Mouse (Mus musculus) limb, embryonic 15.5 days (tissue): Measurements from ENCODE around the gene Disc1. TPM values are rescaled to one million over a fixed set of nuclear protein-coding genes. Genes with fewer than 3 reads are reported as not detected.

Experiments
- ATAC-seq: fragments of 200-750 bp; cut with Nextera tagmentation; 2 replicates; pipeline ENCODE4 v1.8.0; 2017; ENCODE audit warnings: low read depth, moderate TSS enrichment; ENCODE audit not compliant: insufficient number of reproducible peaks, low FRiP score, low TSS enrichment
- H3K27ac ChIP-seq: fragments of 300-500 bp; sonication (generic); 2 replicates; pipeline ENCODE4 v1.5.1; 2015; ENCODE audit warnings: moderate library complexity, mild to moderate bottlenecking, inconsistent platforms
- H3K27me3 ChIP-seq: fragments of 300-500 bp; sonication (generic); 2 replicates; pipeline ENCODE4 v1.6.1; 2015; ENCODE audit warnings: inconsistent platforms
- H3K36me3 ChIP-seq: fragments of 300-500 bp; sonication (generic); 2 replicates; pipeline ENCODE4 v1.6.1; 2015; ENCODE audit warnings: inconsistent platforms
- H3K4me1 ChIP-seq: fragments of 300-500 bp; sonication (generic); 2 replicates; pipeline ENCODE4 v1.6.1; 2015; ENCODE audit warnings: inconsistent platforms
- H3K4me2 ChIP-seq: fragments of 300-500 bp; sonication (generic); 2 replicates; pipeline ENCODE4 v1.6.1; 2015; ENCODE audit warnings: mild to moderate bottlenecking, inconsistent platforms
- H3K4me3 ChIP-seq: fragments of 300-500 bp; sonication (generic); 2 replicates; pipeline ENCODE4 v1.5.1; 2015; ENCODE audit warnings: mild to moderate bottlenecking, inconsistent platforms
- H3K9ac ChIP-seq: fragments of 300-500 bp; sonication (generic); 2 replicates; pipeline ENCODE4 v1.6.1; 2015; ENCODE audit warnings: inconsistent platforms
- H3K9me3 ChIP-seq: fragments of 300-500 bp; sonication (generic); 2 replicates; pipeline ENCODE4 v1.6.1; 2016; ENCODE audit warnings: inconsistent platforms
- WGBS: fragments of 180-500 bp; shearing (Covaris S2); methylation state at CpG from one replicate; pipeline ENCODE4 v1.1.7; 2015; 5-methylcytosine and 5-hydroxymethylcytosine counted together
- polyA plus RNA-seq: library from polyadenylated mRNA; unstranded; fragments of >200 nt; fragmentation: Nextera tagmentation; extraction: Ambion mirVana; gene quantifications from 2 replicates; pipeline ENCODE4 v1.2.1, GENCODE M21; 2015

The Disc1 gene
- polyA plus RNA-seq, 1 experiment from 2014 or later: 2.3 TPM

- WGBS: 44% methylated on average over 7 of the region's 7 CpGs
- no peak for ATAC-seq
- H3K36me3 ChIP-seq: peaks cover 11% of the 10 kb centered on the region
- no peaks in the 10 kb centered on the region for H3K9me3 ChIP-seq
- no peaks in the 10 kb centered on the region for H3K27me3 ChIP-seq
- no peak overlapping the region for H3K4me3 ChIP-seq
- H3K27ac ChIP-seq: 0 out of 2 replicates have a peak overlapping the region, but pooled peaks have one; percentile 14
- H3K4me1 ChIP-seq: 0 out of 2 replicates have a peak, but pooled peaks cover 16% of the 10 kb centered on the region
- H3K9ac ChIP-seq: no peak overlapping the region
- H3K4me2 ChIP-seq: no peak overlapping the region
Observed at GRCm38 (mm10) chr8:125043394-125043793, 10.6 kb upstream of the Disc1 start.

- Histone ChIP-seq H3K27me3 (no peaks in the 10 kb centered on the region), H3K36me3 (peaks cover 5% of the 10 kb centered on the region), H3K4me3 (no peak overlapping the region), H3K4me1 (0 out of 2 replicates have a peak, but pooled peaks cover 16% of the 10 kb centered on the region), H3K9ac (no peak overlapping the region), H3K9me3 (no peaks in the 10 kb centered on the region), H3K27ac (peak overlapping the region; percentile 67), H3K4me2 (no peak overlapping the region)
- no peak for ATAC-seq
- WGBS: 10% methylated on average over 9 of the region's 9 CpGs
Observed at GRCm38 (mm10) chr8:125043935-125044334, 10.1 kb upstream of the Disc1 start.

DNA sequence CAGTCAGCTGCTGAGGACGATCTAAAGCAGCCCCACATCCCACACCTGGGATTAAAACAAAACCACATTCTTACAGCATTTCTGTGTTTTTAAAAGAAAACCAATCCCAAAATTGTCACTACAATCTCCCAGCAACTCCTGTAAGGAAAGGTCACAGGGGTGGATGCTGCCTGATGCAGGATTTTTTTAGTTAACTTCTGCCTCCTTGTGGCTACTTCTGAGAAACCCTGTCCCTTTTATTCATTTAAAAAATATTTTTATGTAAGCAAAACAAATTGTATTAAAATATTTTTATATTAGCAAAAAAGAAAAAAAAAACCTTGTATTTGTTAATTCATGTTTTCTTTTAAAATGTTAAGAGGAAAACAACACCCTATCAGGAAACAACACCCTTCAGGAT lies 8.2 kb upstream of the Disc1 start:
- 71% methylated on average over 1 of the region's 1 CpGs for WGBS
- H3K9me3 ChIP-seq: no peaks in the 10 kb centered on the region
- no peak overlapping the region for H3K27ac ChIP-seq
- H3K4me3 ChIP-seq: no peak overlapping the region
- no peak overlapping the region for H3K4me2 ChIP-seq
- H3K9ac ChIP-seq: no peak overlapping the region
- H3K27me3 ChIP-seq: no peaks in the 10 kb centered on the region
- ATAC-seq: no peak
- no peaks in the 10 kb centered on the region for H3K36me3 ChIP-seq
- H3K4me1 ChIP-seq: 0 out of 2 replicates have a peak, but pooled peaks cover 14% of the 10 kb centered on the region

DNA sequence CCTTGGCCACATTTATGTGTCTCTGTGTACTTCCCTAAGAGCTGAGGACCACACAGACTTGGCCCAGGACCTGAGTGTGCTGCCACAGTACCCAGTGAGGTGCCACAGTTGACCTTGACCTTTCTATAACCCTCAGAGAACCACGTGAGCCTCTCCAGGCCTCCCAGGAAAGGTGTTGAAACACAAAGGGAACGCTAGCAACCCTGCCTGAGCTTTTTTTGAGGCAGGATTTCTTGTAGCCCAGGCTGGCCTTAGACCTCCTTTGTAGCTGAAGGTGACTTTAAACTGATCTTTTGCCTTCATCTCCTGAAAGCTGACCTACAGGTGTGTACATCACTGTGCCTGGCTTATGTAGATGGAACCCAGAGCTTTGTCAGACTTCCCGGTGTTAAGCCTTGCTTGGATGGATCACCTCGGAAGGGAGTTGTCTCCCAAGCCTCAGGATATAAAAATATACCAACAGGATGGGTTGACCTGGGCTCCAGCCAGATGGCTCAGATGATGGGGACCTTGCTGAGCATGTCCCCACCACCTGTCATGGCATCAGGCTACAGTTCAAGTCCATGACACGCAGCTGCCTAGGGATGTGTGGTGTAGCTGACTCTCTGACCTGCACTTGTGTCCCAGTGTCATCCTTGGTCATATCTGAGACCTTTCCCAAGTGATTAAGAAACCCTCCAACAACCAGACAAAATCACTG lies 4.8 kb upstream of the Disc1 start:
- Histone ChIP-seq H3K9ac (no peak overlapping the region), H3K36me3 (no peaks in the 10 kb centered on the region), H3K9me3 (no peaks in the 10 kb centered on the region), H3K27me3 (peaks cover 14% of the 10 kb centered on the region), H3K4me1 (peaks cover 14% of the 10 kb centered on the region), H3K27ac (no peak overlapping the region), H3K4me2 (no peak overlapping the region), H3K4me3 (no peak overlapping the region)
- ATAC-seq: no peak
- WGBS: 63% methylated on average over 5 of the region's 5 CpGs

DNA sequence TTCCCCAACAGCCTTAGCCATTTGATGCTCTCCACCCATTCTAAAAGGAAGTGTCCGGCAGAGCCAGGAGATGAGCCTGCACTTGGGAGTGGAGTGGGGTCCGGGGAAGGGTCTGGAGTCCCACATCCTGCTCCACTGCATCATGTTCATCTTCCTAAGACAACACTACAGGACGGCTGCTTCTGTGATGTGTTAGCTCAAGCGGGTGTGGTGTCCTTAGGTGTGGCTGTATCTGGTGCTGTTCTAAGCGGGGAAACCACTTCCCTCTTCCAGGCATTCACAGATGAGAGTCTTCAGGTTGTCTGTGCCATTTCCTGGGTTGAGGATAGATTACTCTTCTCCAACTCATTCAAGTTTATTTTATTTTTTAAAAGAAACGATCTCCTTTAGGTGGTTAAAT lies 4.2 kb upstream of the Disc1 start:
- Histone ChIP-seq H3K27me3 (peaks cover 20% of the 10 kb centered on the region), H3K4me2 (no peak overlapping the region), H3K9me3 (no peaks in the 10 kb centered on the region), H3K9ac (no peak overlapping the region), H3K27ac (no peak overlapping the region), H3K4me1 (peaks cover 19% of the 10 kb centered on the region), H3K4me3 (no peak overlapping the region), H3K36me3 (no peaks in the 10 kb centered on the region)
- ATAC-seq: no peak
- WGBS: 75% methylated on average over 6 of the region's 6 CpGs

- Histone ChIP-seq H3K36me3 (no peaks in the 10 kb centered on the region), H3K4me2 (no peak overlapping the region), H3K9ac (no peak overlapping the region), H3K27me3 (peaks cover 30% of the 10 kb centered on the region), H3K4me1 (peaks cover 19% of the 10 kb centered on the region), H3K27ac (no peak overlapping the region), H3K4me3 (no peak overlapping the region), H3K9me3 (no peaks in the 10 kb centered on the region)
- WGBS: 50% methylated on average over 2 of the region's 2 CpGs
- ATAC-seq: no peak
Observed at GRCm38 (mm10) chr8:125052026-125052425, 2.0 kb upstream of the Disc1 start.

DNA sequence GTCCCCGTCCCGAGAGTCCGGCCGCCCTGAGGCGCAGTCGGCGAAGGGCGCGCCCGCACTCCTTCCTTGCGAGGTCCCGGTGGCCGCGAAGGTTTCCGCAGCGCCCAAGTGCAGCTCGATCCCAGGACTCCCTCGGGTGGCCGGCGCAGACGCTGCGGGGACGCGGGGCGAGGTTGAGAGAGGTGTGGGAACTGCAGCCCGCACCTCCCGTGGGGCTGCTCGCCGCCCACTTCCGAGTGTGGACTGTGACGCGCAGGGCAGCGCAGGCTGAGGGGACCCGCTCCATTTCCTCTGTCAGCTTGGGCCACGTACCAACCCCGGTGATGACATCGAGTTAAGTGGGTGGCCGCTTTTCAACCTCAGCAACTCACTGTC lies 428 bp downstream of the Disc1 start:
- 0 out of 2 replicates have a peak, but pooled peaks have one; percentile 49 for ATAC-seq
- Histone ChIP-seq H3K27me3 (peaks cover 30% of the 10 kb centered on the region), H3K4me2 (peak overlapping the region; percentile 96), H3K27ac (peak overlapping the region; percentile 65), H3K4me3 (peak overlapping the region; percentile 70), H3K4me1 (peaks cover 19% of the 10 kb centered on the region), H3K9ac (peak overlapping the region; percentile 77), H3K9me3 (no peaks in the 10 kb centered on the region), H3K36me3 (no peaks in the 10 kb centered on the region)
- 0% methylated on average over 37 of the region's 38 CpGs for WGBS

DNA sequence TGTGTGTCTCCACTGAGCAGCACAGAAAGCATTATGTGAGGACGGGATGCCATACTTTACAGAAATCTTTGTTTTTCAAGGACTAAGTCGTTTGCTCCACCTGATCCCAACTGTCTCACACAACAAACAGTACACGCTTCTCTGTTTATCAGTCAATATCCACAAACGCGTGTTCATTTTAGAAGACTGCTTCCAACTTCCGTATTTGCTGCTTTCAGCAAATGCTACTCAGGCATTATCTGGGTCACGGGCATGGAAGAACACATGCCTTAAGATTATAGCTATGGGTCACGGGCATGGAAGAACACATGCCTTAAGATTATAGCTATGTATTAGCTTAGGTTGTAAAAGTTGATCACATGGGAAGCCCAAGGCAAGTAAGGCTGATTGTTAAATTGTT lies 6.9 kb downstream of the Disc1 start:
- H3K4me1 ChIP-seq: no peaks in the 10 kb centered on the region
- no peak overlapping the region for H3K27ac ChIP-seq
- H3K4me2 ChIP-seq: no peak overlapping the region
- 75% methylated on average over 8 of the region's 8 CpGs for WGBS
- no peak for ATAC-seq
- no peaks in the 10 kb centered on the region for H3K9me3 ChIP-seq
- H3K4me3 ChIP-seq: no peak overlapping the region
- no peaks in the 10 kb centered on the region for H3K36me3 ChIP-seq
- no peaks in the 10 kb centered on the region for H3K27me3 ChIP-seq
- H3K9ac ChIP-seq: no peak overlapping the region

DNA sequence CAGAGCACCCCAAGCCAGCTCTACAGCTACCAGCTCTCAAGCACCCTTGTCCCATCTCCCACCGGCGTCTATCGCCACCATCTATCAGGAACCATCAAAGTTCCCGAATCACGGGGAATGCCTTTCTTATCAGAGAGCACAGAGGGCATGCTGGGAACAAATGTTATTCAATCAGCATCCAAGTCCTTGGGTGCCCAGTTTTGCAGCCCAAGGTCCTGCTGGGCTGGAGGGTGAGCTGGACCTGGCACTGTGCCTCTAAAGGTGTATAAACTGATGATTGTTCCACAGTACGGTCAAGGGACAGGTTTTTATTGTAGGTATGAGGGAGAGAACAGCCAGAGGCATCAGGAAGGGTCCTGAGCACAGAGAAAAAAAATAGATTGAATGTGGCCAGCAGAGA lies 11.6 kb downstream of the Disc1 start:
- Histone ChIP-seq H3K4me1 (peaks cover 13% of the 10 kb centered on the region), H3K4me2 (no peak overlapping the region), H3K27me3 (no peaks in the 10 kb centered on the region), H3K27ac (no peak overlapping the region), H3K9me3 (no peaks in the 10 kb centered on the region), H3K9ac (no peak overlapping the region), H3K36me3 (no peaks in the 10 kb centered on the region), H3K4me3 (no peak overlapping the region)
- no peak for ATAC-seq
- WGBS: 78% methylated on average over 6 of the region's 6 CpGs

GRCm38 (mm10) chr8:125066913-125067595 lies 13.1 kb downstream of the Disc1 start:
- 34% methylated on average over 12 of the region's 12 CpGs for WGBS
- Histone ChIP-seq H3K9me3 (no peaks in the 10 kb centered on the region), H3K4me2 (0 out of 2 replicates have a peak overlapping the region, but pooled peaks have one; percentile 25), H3K27me3 (no peaks in the 10 kb centered on the region), H3K4me3 (no peak overlapping the region), H3K9ac (no peak overlapping the region), H3K27ac (peak overlapping the region; percentile 57), H3K4me1 (peaks cover 13% of the 10 kb centered on the region), H3K36me3 (no peaks in the 10 kb centered on the region)
- ATAC-seq: 0 out of 2 replicates have a peak, but pooled peaks have one; percentile 20

- WGBS: 81% methylated on average over 9 of the region's 9 CpGs
- Histone ChIP-seq H3K27me3 (no peaks in the 10 kb centered on the region), H3K4me1 (peaks cover 13% of the 10 kb centered on the region), H3K9ac (no peak overlapping the region), H3K27ac (peak overlapping the region; percentile 57), H3K36me3 (no peaks in the 10 kb centered on the region), H3K4me2 (no peak overlapping the region), H3K9me3 (no peaks in the 10 kb centered on the region), H3K4me3 (no peak overlapping the region)
- no peak for ATAC-seq
Observed at GRCm38 (mm10) chr8:125067596-125067960, 13.6 kb downstream of the Disc1 start.

GRCm38 (mm10) chr8:125068146-125068905 lies 14.3 kb downstream of the Disc1 start:
- Histone ChIP-seq H3K4me1 (peaks cover 13% of the 10 kb centered on the region), H3K9me3 (no peaks in the 10 kb centered on the region), H3K36me3 (no peaks in the 10 kb centered on the region), H3K4me3 (no peak overlapping the region), H3K27me3 (no peaks in the 10 kb centered on the region), H3K9ac (no peak overlapping the region), H3K27ac (peak overlapping the region; percentile 57), H3K4me2 (no peak overlapping the region)
- no peak for ATAC-seq
- 77% methylated on average over 6 of the region's 6 CpGs for WGBS
